Mouse (Mus musculus) brain, embryonic 14.5 days (tissue): Measurements from ENCODE around the gene Zfp52.

ENCODE experiments used
- CTCF ChIP-seq: fragments of 200-500 bp; IDR thresholded peaks from 2 replicates; pipeline ENCODE4 v1.5.1; 2012; ENCODE audit warnings: inconsistent platforms, mild to moderate bottlenecking, moderate library complexity, borderline replicate concordance; ENCODE audit not compliant: insufficient read depth, insufficient read length; ENCODE audit errors: extremely low read depth
- POLR2A ChIP-seq: fragments of 200-500 bp; IDR thresholded peaks from 2 replicates; pipeline ENCODE4 v1.6.1; 2012; ENCODE audit warnings: mild to moderate bottlenecking, inconsistent platforms, borderline replicate concordance; ENCODE audit not compliant: poor library complexity, insufficient read depth, insufficient read length, severe bottlenecking; ENCODE audit errors: extremely low read depth

DNA sequence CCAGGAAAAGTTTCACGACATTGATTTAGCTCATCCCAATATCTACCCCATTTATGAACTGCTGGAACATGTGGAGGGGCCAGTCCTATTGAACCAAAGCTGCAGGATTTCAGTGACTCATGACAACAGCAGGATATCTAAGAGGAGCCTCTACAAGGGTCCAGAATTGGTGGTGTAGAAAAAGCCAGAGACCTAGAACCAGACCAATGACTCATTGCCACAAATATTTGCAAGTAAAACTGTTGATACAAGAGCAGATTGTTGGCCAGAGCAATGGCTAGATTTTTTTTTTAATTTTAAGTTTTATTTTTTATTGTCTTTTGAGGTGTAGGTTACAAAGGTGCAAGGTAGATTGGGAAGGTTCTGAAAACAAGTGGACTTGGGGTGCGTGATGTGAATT, 50.2 kb downstream of the Zfp52 start:
- TF ChIP-seq POLR2A (no peak), CTCF (no peak)
